Mouse (Mus musculus) liver, embryonic 15.5 days (tissue): ENCODE measurements around the gene Adap1. TPM values are rescaled to one million over a fixed set of nuclear protein-coding genes. Genes with fewer than 3 reads are reported as not detected.
A peak's percentile ranks its signal among the peaks of the same experiment; 100 is the strongest.

Experiments
- ATAC-seq: fragments of 200-750 bp; cut with Nextera tagmentation; 2 replicates; pipeline ENCODE4 v1.8.0; 2017; ENCODE audit warnings: moderate number of reproducible peaks, mild to moderate bottlenecking, moderate library complexity; ENCODE audit not compliant: insufficient read depth
- H3K27ac ChIP-seq: fragments of 300-500 bp; sonication (generic); replicated peaks from 2 replicates; pipeline ENCODE4 v1.5.1; 2015; ENCODE audit warnings: mild to moderate bottlenecking, inconsistent platforms
- H3K27me3 ChIP-seq: fragments of 300-500 bp; sonication (generic); 2 replicates; pipeline ENCODE4 v1.6.1; 2015; ENCODE audit warnings: mild to moderate bottlenecking, inconsistent platforms
- H3K36me3 ChIP-seq: fragments of 300-500 bp; sonication (generic); replicated peaks from 2 replicates; pipeline ENCODE4 v1.6.1; 2015; ENCODE audit warnings: moderate library complexity, mild to moderate bottlenecking, inconsistent platforms
- H3K4me1 ChIP-seq: fragments of 300-500 bp; sonication (generic); replicated peaks from 2 replicates; pipeline ENCODE4 v1.6.1; 2015; ENCODE audit warnings: inconsistent platforms
- H3K4me2 ChIP-seq: fragments of 300-500 bp; sonication (generic); 2 replicates; pipeline ENCODE4 v1.6.1; 2015; ENCODE audit warnings: moderate library complexity, mild to moderate bottlenecking, inconsistent platforms
- H3K4me3 ChIP-seq: fragments of 300-500 bp; sonication (generic); replicated peaks from 2 replicates; pipeline ENCODE4 v1.5.1; 2015; ENCODE audit warnings: mild to moderate bottlenecking, inconsistent platforms
- H3K9ac ChIP-seq: fragments of 300-500 bp; sonication (generic); 2 replicates; pipeline ENCODE4 v1.6.1; 2015; ENCODE audit warnings: moderate library complexity, mild to moderate bottlenecking, inconsistent platforms
- H3K9me3 ChIP-seq: fragments of 300-500 bp; sonication (generic); replicated peaks from 2 replicates; pipeline ENCODE4 v1.6.1; 2016; ENCODE audit warnings: inconsistent platforms
- WGBS: fragments of 180-500 bp; shearing (Covaris S2); methylation state at CpG from one replicate; pipeline ENCODE4 v1.1.7; 2015; ENCODE audit warnings: mixed read lengths; ENCODE audit not compliant: insufficient replicate concordance; 5-methylcytosine and 5-hydroxymethylcytosine counted together
- polyA plus RNA-seq: library from polyadenylated mRNA; unstranded; fragments of >200 nt; fragmentation: Nextera tagmentation; extraction: Ambion mirVana; gene quantifications from 2 replicates; pipeline ENCODE4 v1.2.1, GENCODE M21; 2015

Adap1 gene
- polyA plus RNA-seq, 1 experiment from 2014 or later: 4.3 TPM

GRCm38 (mm10) chr5:139257818-139258217, 67.6 kb downstream of the Adap1 start:
- no peak for ATAC-seq
- H3K4me1 ChIP-seq: peaks cover 85% of the 10 kb centered on the region
- H3K36me3 ChIP-seq: peaks cover 82% of the 10 kb centered on the region
- WGBS: 68% methylated on average over 4 of the region's 4 CpGs
- H3K9me3 ChIP-seq: no peaks in the 10 kb centered on the region
- no peak overlapping the region for H3K4me2 ChIP-seq
- H3K4me3 ChIP-seq: no peak overlapping the region
- H3K27me3 ChIP-seq: no peaks in the 10 kb centered on the region
- no peak overlapping the region for H3K27ac ChIP-seq
- H3K9ac ChIP-seq: no peak overlapping the region

DNA sequence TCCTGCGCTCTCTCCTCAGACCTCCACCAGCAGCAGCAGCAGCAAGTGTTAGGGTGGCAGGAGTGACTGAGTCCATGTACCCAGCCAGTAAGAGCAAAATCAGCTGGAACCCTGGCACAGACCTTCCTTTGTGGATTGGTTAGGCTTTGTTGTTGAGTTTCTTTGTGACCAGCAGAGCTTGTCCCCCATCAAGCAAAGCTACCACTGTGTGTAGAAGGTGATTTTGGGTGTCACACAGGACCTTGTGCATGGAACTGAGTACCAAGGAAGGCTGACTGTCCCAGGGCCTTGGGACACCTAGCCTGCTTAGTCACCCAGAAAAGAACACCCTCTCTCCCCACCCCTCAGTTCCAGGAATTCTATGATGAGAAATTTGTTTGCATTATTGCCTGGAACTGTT, 68.2 kb downstream of the Adap1 start:
- no peak for ATAC-seq
- H3K27me3 ChIP-seq: no peaks in the 10 kb centered on the region
- WGBS: 92% methylated on average over 1 of the region's 1 CpGs
- H3K27ac ChIP-seq: peak overlapping the region; percentile 41; the same call in 1 of the 2 replicates
- H3K4me3 ChIP-seq: no peak overlapping the region
- no peaks in the 10 kb centered on the region for H3K9me3 ChIP-seq
- peaks cover 86% of the 10 kb centered on the region for H3K4me1 ChIP-seq
- H3K36me3 ChIP-seq: peaks cover 77% of the 10 kb centered on the region
- no peak overlapping the region for H3K4me2 ChIP-seq
- H3K9ac ChIP-seq: no peak overlapping the region

GRCm38 (mm10) chr5:139256211-139256765, 69.1 kb downstream of the Adap1 start:
- WGBS: 64% methylated on average over 3 of the region's 3 CpGs
- Histone ChIP-seq H3K9me3 (no peaks in the 10 kb centered on the region), H3K36me3 (peaks cover 67% of the 10 kb centered on the region), H3K9ac (no peak overlapping the region), H3K27me3 (no peaks in the 10 kb centered on the region), H3K4me1 (peaks cover 86% of the 10 kb centered on the region), H3K4me3 (no peak overlapping the region), H3K4me2 (no peak overlapping the region), H3K27ac (0 out of 2 replicates have a peak overlapping the region, but pooled peaks have one; percentile 41)
- no peak for ATAC-seq

- H3K36me3 ChIP-seq: peaks cover 66% of the 10 kb centered on the region
- no peak for ATAC-seq
- 83% methylated on average over 6 of the region's 6 CpGs for WGBS
- peaks cover 86% of the 10 kb centered on the region for H3K4me1 ChIP-seq
- no peaks in the 10 kb centered on the region for H3K9me3 ChIP-seq
- no peak overlapping the region for H3K4me2 ChIP-seq
- no peaks in the 10 kb centered on the region for H3K27me3 ChIP-seq
- H3K9ac ChIP-seq: no peak overlapping the region
- no peak overlapping the region for H3K4me3 ChIP-seq
- no peak overlapping the region for H3K27ac ChIP-seq
Measured at GRCm38 (mm10) chr5:139255777-139256176, 69.6 kb downstream of the Adap1 start.

GRCm38 (mm10) chr5:139254938-139255337, 70.5 kb downstream of the Adap1 start:
- Histone ChIP-seq H3K27me3 (no peaks in the 10 kb centered on the region), H3K9ac (0 out of 2 replicates have a peak overlapping the region, but pooled peaks have one; percentile 20), H3K4me1 (peaks cover 80% of the 10 kb centered on the region), H3K9me3 (no peaks in the 10 kb centered on the region), H3K27ac (0 out of 2 replicates have a peak overlapping the region, but pooled peaks have one; percentile 4), H3K4me2 (peak overlapping the region; percentile 99), H3K4me3 (peak overlapping the region; percentile 7; the same call in 1 of the 2 replicates), H3K36me3 (peaks cover 66% of the 10 kb centered on the region)
- 69% methylated on average over 6 of the region's 6 CpGs for WGBS
- ATAC-seq: no peak

- peak; percentile 47 for ATAC-seq
- H3K4me1 ChIP-seq: peaks cover 67% of the 10 kb centered on the region
Measured at GRCm38 (mm10) chr5:139253301-139253741, 72.1 kb downstream of the Adap1 start.

DNA sequence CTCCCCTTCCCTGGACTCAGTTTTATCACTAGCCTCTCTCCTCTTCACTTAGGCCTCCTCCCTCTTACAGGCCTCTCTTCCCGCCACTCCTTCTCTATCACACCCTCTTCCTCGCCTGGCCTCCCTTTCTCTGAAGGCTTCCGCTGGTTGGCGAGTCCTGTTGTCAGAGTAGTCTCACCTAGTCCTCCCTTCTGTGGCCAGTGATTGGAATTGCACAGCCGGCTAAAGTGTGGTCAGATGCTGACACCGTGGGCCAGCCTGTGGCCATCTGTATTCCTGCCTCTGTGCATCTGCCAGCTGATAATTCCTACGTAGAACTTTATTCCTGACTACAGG, 72.5 kb downstream of the Adap1 start:
- Histone ChIP-seq H3K36me3 (peaks cover 64% of the 10 kb centered on the region), H3K4me2 (peak overlapping the region; percentile 99), H3K27ac (peak overlapping the region; percentile 95), H3K9ac (peak overlapping the region; percentile 95), H3K4me1 (peaks cover 65% of the 10 kb centered on the region), H3K27me3 (no peaks in the 10 kb centered on the region), H3K9me3 (no peaks in the 10 kb centered on the region), H3K4me3 (peak overlapping the region; percentile 97)
- peak; percentile 74 for ATAC-seq
- 0% methylated on average over 7 of the region's 7 CpGs for WGBS

More at GRCm38 (mm10) chr5:139253301-139253741, 72.1 kb downstream of the Adap1 start:
- peak overlapping the region; percentile 99 for H3K4me2 ChIP-seq
- H3K4me3 ChIP-seq: peak overlapping the region; percentile 97
- no peaks in the 10 kb centered on the region for H3K9me3 ChIP-seq
- H3K27me3 ChIP-seq: no peaks in the 10 kb centered on the region
- 2% methylated on average over 6 of the region's 6 CpGs for whole genome bisulfite sequencing
- peak overlapping the region; percentile 95 for H3K27ac ChIP-seq
- peak overlapping the region; percentile 95 for H3K9ac ChIP-seq
- peaks cover 64% of the 10 kb centered on the region for H3K36me3 ChIP-seq

- Histone ChIP-seq H3K27ac (peak within 1 kb of the TSS; percentile 95), H3K36me3 (peaks cover 64% of the 10 kb centered on the region), H3K9ac (peak within 1 kb of the TSS; percentile 95), H3K4me2 (peak within 1 kb of the TSS; percentile 99), H3K27me3 (no peaks in the 10 kb centered on the region), H3K4me3 (peak within 1 kb of the TSS; percentile 97), H3K4me1 (peaks cover 66% of the 10 kb centered on the region), H3K9me3 (no peaks in the 10 kb centered on the region)
- peak; percentile 89 for ATAC-seq
- WGBS: under 1% methylated on average over 86 of the region's 90 CpGs
Measured at GRCm38 (mm10) chr5:139252081-139252909, 73.1 kb downstream of the Adap1 start, which contains the start of gene Get4. Gene Get4, plus strand, starts transcription at chr5:139252324.

GRCm38 (mm10) chr5:139251736-139252080, 73.7 kb downstream of the Adap1 start:
- Histone ChIP-seq H3K9me3 (no peaks in the 10 kb centered on the region), H3K9ac (peak overlapping the region; percentile 95), H3K36me3 (peaks cover 64% of the 10 kb centered on the region), H3K27me3 (no peaks in the 10 kb centered on the region), H3K4me2 (peak overlapping the region; percentile 99), H3K4me3 (peak overlapping the region; percentile 97), H3K4me1 (peaks cover 66% of the 10 kb centered on the region), H3K27ac (peak overlapping the region; percentile 95)
- under 1% methylated on average over 8 of the region's 8 CpGs for WGBS
- ATAC-seq: peak; percentile 2

DNA sequence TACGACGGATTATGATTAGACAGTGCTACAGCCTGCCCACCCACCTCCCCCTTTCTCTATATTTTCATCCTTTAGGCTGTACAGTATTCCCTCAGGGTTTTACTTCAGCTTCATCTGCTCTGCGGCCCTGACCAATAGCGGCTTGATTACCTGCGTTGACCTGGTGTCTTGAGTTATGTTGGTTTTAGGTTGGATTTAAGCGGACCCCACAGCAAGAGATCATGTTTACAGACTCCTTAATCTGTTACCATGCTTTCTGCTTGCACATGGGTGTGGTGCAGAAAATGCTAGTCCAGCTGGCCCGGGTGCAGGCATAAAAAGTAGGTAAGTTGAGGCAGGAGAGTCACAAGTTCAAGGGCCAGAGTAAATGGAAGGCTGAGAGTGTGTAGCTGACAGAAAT, 74.1 kb downstream of the Adap1 start:
- WGBS: 75% methylated on average over 7 of the region's 7 CpGs

DNA sequence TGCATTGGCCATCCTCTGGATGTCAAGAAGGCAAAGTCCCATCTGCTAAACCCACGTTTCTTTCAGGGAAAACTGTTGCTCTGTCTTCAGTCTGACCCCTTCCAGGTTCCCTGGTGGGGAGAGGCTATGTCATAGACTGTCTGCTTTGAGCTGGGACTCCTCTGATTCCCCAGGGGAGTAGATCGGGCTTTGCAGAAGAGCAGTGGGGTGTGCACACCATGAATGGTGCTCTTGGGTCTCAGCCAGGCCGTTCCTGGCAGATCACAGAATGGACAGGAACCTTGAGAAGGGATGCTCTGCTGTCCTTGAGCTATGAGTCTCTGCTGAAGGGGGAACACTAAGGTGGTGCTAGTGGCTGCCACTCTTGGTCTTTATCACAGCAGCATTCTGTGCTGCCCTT, 76.6 kb downstream of the Adap1 start:
- WGBS: 82% methylated on average over 3 of the region's 3 CpGs
- Histone ChIP-seq H3K9me3 (no peaks in the 10 kb centered on the region), H3K27me3 (no peaks in the 10 kb centered on the region), H3K9ac (no peak overlapping the region), H3K27ac (no peak overlapping the region), H3K36me3 (peaks cover 72% of the 10 kb centered on the region), H3K4me1 (peaks cover 43% of the 10 kb centered on the region), H3K4me3 (no peak overlapping the region), H3K4me2 (no peak overlapping the region)
- no peak for ATAC-seq

More for the DNA sequence above, 74.1 kb downstream of the Adap1 start:
- Histone ChIP-seq H3K9ac (peak overlapping the region; percentile 95; the same call in 1 of the 2 replicates), H3K4me3 (peak overlapping the region; percentile 97), H3K27ac (peak overlapping the region; percentile 95), H3K9me3 (no peaks in the 10 kb centered on the region), H3K36me3 (peaks cover 65% of the 10 kb centered on the region), H3K4me2 (peak overlapping the region; percentile 99), H3K27me3 (no peaks in the 10 kb centered on the region), H3K4me1 (peaks cover 66% of the 10 kb centered on the region)
- no peak for ATAC-seq
